Mouse (Mus musculus) left cerebral cortex, adult 2 months (tissue): ENCODE results near the gene Dusp3. TPM values are rescaled to one million over a fixed set of nuclear protein-coding genes. Genes with fewer than 3 reads are reported as not detected.
A peak's percentile ranks its signal among the peaks of the same experiment; 100 is the strongest.

Source experiments
- DNase-seq, 2 experiments: peaks; one replicate each; pipeline ENCODE4 v3.0.0; 2021 to 2022; ENCODE audit warnings: low spot score in 2 of 2, mixed read lengths in 1 of 2; ENCODE audit errors: extremely low spot score in 1 of 2
- H3K27ac ChIP-seq: fragments of 200-600 bp; 2 replicates; pipeline ENCODE4 v1.8.1; 2022
- H3K4me3 ChIP-seq: fragments of 200-600 bp; 2 replicates; pipeline ENCODE4 v1.8.1; 2022
- CTCF ChIP-seq: fragments of 200-600 bp; IDR thresholded peaks from 2 replicates; pipeline ENCODE4 v1.8.1; 2022; ENCODE audit warnings: antibody characterized with exemption, mild to moderate bottlenecking, moderate library complexity
- intact Hi-C: fragments of 180-260 bp; cut with DNase I; formaldehyde crosslinking; loops from one replicate; pipeline ENCODE4 v1.15.1; 2025
- total RNA-seq, 2 experiments: library from RNA; stranded (reverse); gene quantifications; 2 replicates each; pipeline ENCODE4 v1.2.3; 2021

Gene Dusp3
- total RNA-seq, 2 experiments from 2014 or later, result 206 to 220 TPM

DNA sequence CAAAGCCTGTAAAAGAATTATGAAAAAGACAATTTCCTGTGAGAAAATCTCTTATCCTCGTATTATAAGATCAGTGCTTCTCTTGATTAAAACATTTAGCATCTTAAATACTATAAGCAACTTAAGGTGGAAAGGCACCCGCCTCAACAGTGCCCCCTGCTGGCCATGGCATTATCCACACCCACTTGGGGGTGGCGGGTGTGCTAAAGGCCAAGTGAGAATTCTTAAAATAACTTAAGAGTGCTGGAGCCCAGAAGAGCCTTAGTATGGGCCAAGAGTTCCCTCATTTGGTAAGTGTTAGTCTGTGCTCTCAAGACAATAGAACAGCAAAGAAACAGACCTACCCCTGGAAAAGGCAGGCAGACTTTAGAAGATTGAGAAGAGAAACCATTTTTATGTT, 15.4 kb downstream of the Dusp3 start:
- peak; percentile 90 for TF ChIP-seq CTCF
- Histone ChIP-seq H3K4me3 (no peak overlapping the region), H3K27ac (no peak overlapping the region)
- intact Hi-C loops, result no loop called here
- no peak for DNase-seq

GRCm38 (mm10) chr11:101969835-101970234, 17.0 kb downstream of the Dusp3 start:
- H3K27ac ChIP-seq, result no peak overlapping the region

DNA sequence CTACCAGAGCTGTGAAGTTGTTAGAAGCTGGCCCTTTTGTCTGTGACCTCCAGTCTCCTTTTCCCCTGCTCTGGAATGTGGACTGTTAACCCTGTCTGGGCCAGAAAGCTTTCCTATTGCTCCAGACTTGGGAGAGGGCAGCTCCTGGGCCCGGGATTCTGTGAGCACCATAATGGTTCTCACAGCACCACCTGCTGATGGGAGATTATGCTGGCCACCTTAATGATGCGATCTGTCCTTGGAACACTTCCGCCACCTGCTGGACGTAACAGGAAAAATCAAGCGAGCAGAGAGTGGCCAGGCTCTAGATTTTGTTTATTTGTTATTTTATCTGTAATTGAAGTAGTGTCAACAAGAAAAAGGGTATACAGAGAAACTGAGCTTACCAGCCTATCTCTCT, 18.0 kb downstream of the Dusp3 start:
- TF ChIP-seq CTCF, result peak; percentile 95

More at GRCm38 (mm10) chr11:101969835-101970234, 17.0 kb downstream of the Dusp3 start:
- no peak for TF ChIP-seq CTCF
- intact Hi-C loops, result loop anchor here (2.0 kb wide), 1 partner anchor 157 kb away; no protein-coding TSS in a partner anchor
- no peak overlapping the region for H3K4me3 ChIP-seq
- no peak for DNase-seq

GRCm38 (mm10) chr11:101968311-101968710, 18.5 kb downstream of the Dusp3 start:
- Histone ChIP-seq H3K27ac (no peak overlapping the region), H3K4me3 (no peak overlapping the region)
- no peak for TF ChIP-seq CTCF
- intact Hi-C loops, result loop anchor here (1.0 to 2.0 kb wide), 2 partner anchors 49 to 156 kb away; no protein-coding TSS in a partner anchor
- no peak for DNase-seq

More for the DNA sequence above, 18.0 kb downstream of the Dusp3 start:
- DNase-seq, result peak; percentile 76 to 80
- intact Hi-C loops, result loop anchor here (1.0 to 2.0 kb wide), 2 partner anchors 49 to 156 kb away; no protein-coding TSS in a partner anchor
- Histone ChIP-seq H3K4me3 (no peak overlapping the region), H3K27ac (no peak overlapping the region)

GRCm38 (mm10) chr11:101966965-101967614, 19.7 kb downstream of the Dusp3 start, which contains the start of gene Sost:
Sost (minus strand) TSS chr11:101967015.
- H3K27ac ChIP-seq, result no peak within 1 kb of the TSS
- no peak for DNase-seq
- TF ChIP-seq CTCF, result no peak
- intact Hi-C loops, result no loop called here
- no peak within 1 kb of the TSS for H3K4me3 ChIP-seq

DNA sequence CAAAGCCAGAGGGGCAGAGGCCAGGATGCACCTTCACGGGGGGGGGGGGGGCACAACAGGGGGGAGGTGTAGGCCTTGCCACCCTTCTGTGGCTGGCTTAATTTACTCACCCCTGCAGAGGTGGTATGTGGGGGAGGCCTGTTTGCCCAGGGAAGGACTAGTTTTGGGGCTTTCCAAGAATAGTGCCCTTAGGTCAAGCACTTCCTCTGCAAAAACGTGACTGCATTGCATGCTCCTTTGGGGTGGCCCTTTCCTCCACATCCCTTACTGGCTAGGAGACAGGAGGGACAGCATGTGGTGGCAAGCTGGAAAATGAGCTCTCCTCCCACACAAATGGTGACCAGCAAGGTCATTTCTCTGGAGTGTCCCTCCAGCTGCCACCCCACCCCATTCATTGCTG, 21.3 kb downstream of the Dusp3 start:
- intact Hi-C loops, result no loop called here

DNA sequence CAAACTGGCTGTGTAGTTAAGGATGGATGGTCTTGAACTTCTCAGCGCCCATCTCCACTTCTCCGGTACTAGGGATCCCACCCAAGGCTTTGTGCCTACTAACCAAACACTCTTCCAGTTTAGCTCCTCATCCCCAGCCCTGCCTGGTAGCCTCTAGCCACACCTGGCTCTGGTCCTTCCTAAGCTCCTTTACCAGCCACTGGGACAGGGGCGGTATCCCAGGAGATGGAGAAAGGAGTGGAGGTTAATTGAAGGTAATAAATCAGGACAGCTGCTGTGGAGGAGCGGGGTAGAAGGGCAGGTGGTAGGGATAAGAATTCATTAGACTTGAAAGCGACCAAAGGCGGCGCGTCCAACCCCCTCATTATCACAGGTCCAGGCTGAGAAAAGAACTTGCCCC, 22.2 kb downstream of the Dusp3 start:
- no peak for DNase-seq
- TF ChIP-seq CTCF, result no peak
- Histone ChIP-seq H3K27ac (no peak overlapping the region), H3K4me3 (no peak overlapping the region)
- intact Hi-C loops, result no loop called here

More for the DNA sequence above, 21.3 kb downstream of the Dusp3 start:
- DNase-seq, result no peak
- no peak for TF ChIP-seq CTCF
- Histone ChIP-seq H3K4me3 (no peak overlapping the region), H3K27ac (no peak overlapping the region)

GRCm38 (mm10) chr11:101963473-101964291, 23.1 kb downstream of the Dusp3 start:
- intact Hi-C loops, result no loop called here
- TF ChIP-seq CTCF, result no peak
- Histone ChIP-seq H3K27ac (no peak overlapping the region), H3K4me3 (peak overlapping the region; percentile 49)
- no peak for DNase-seq

DNA sequence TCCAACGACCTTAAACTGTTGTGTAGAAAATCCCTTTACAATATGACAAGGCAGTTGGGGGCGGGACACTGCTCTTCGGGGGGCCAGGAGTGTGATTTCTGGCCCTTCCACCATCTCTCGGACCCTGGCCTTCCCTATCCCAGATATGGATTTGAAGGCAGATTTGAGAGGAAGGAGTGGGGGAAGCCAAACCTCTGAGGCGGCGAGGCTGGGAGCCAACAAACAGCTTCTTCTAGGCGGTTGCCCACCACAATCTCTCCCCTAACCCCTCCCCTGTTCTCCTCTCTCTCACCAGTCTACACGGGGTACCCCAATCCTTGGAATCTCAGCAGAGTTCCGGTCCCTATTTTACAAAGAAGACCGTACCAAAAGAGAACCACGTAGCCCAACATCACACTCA, 23.8 kb downstream of the Dusp3 start:
- no peak overlapping the region for H3K27ac ChIP-seq
- peak overlapping the region; percentile 49 for H3K4me3 ChIP-seq
- intact Hi-C loops, result no loop called here
- TF ChIP-seq CTCF, result no peak
- no peak for DNase-seq

DNA sequence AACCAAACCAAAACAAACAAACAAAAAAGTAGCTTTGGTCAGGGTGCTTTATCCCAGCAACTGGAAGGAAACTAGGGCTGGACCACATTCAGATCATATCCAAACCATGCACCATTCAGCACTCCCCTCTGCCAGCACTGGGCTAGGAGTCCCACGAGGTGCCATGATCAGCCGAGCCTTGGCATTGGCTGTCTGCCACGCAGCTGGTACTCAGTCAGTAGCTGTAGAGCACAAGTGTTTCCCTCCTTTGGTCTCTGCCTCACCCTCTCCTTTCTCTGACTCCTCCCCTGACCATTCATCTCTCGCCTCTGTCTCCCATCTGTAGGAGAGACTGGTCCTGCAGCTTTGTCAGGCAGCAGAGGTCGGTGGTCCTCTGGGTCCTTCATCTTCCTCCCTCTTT, 29.3 kb downstream of the Dusp3 start:
- intact Hi-C loops, result no loop called here
- Histone ChIP-seq H3K27ac (no peak overlapping the region), H3K4me3 (no peak overlapping the region)
- TF ChIP-seq CTCF, result no peak
- DNase-seq, result no peak

- intact Hi-C loops, result no loop called here
- no peak overlapping the region for H3K27ac ChIP-seq
- no peak for DNase-seq
- TF ChIP-seq CTCF, result no peak
- H3K4me3 ChIP-seq, result no peak overlapping the region
Measured at GRCm38 (mm10) chr11:101953441-101953840, 33.4 kb downstream of the Dusp3 start.
